Mouse (Mus musculus): ENCODE results near the gene Actr5.

The Actr5 gene

GRCm38 (mm10) chr2:158687804-158688241 is 63.1 kb downstream of the Actr5 start:
- no peak for DNase-seq (ENCODE audit: low read depth, low spot score)
